Mouse (Mus musculus) left cerebral cortex, postnatal 36 days (tissue): Measurements from ENCODE around the gene Thap4. TPM values are rescaled to one million over a fixed set of nuclear protein-coding genes. Genes with fewer than 3 reads are reported as not detected.

Experiments used
- DNase-seq, 2 experiments: peaks; one replicate each; pipeline ENCODE4 v3.0.0; 2021 to 2022; ENCODE audit warnings: low spot score in 2 of 2, mixed read lengths in 1 of 2
- intact Hi-C: fragments of 180-260 bp; cut with DNase I; formaldehyde crosslinking; loops from one replicate; pipeline ENCODE4 v1.15.1; 2025
- total RNA-seq, 2 experiments: library from RNA; stranded (reverse); gene quantifications; 2 replicates each; pipeline ENCODE4 v1.2.3; 2021

The Thap4 gene
- total RNA-seq, 2 experiments from 2014 or later: 36.0 to 39.0 TPM

GRCm38 (mm10) chr1:93751290-93751689, 3.4 kb downstream of the Thap4 start, which contains the start of gene Atg4b:
TSS of gene Atg4b (plus strand) at chr1:93751500.
- DNase-seq: no peak
- intact Hi-C loops: no loop called here

- intact Hi-C loops: no loop called here
- DNase-seq: no peak
Observed at GRCm38 (mm10) chr1:93748539-93748938, 6.1 kb downstream of the Thap4 start.

DNA sequence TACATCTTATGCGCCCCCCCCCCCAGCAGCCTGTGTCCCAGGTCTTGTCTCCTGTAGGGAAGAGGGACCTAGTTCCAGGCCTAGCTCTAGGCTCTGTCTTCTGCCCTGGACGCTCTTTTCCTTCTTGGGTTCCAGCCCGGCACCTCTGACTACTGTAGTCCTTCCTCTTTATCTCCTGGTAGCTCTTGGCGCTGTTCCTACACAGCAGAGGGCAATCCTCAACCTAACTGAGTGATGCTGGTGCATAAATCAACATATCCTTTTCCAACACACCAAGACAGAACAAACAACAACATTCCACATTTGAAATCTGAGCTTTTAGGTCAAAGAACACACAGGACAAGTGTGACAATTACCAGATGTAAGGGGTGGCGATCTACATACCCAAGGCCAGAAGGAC, 8.5 kb downstream of the Thap4 start:
- intact Hi-C loops: no loop called here
- no peak for DNase-seq

DNA sequence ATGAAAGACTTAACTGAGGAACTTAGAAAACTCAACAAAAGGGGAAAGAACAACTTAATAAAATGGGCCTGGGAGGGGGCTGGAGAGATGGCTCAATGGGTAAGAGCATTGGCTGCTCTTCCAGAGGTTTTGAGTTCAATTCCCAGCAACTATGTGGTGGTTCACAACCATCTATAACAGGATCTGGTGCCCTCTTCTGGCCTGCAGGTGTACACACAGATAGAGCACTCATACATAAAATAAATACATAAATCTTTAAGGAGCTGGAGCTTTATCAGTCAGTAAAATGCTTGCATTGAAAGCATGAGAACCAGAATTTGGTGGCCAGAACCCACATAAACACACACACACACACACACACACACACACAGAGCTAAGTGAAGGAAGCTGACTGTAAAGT, 11.8 kb downstream of the Thap4 start:
- intact Hi-C loops: no loop called here
- no peak for DNase-seq

DNA sequence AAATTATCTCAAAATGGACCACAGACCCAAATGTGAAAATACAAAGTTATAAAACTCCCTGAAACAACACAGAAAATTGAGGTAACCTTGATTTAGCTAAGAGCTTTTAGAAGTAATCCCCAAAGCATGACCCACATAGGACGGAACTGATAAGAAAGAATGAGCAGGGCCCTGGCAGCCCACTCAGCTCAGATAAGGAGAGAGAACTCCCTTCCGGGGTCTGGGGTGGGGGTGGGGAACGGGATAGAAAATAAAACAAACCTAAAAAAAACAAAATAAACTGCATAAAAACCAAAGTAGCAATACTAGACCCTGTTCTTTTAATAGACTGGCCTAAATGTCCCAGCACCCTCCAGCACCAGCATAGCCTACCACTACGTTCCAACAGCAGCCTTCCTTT, 12.7 kb downstream of the Thap4 start:
- DNase-seq: no peak
- intact Hi-C loops: no loop called here

- intact Hi-C loops: no loop called here
- DNase-seq: no peak
Observed at GRCm38 (mm10) chr1:93740671-93741070, 14.0 kb downstream of the Thap4 start.

DNA sequence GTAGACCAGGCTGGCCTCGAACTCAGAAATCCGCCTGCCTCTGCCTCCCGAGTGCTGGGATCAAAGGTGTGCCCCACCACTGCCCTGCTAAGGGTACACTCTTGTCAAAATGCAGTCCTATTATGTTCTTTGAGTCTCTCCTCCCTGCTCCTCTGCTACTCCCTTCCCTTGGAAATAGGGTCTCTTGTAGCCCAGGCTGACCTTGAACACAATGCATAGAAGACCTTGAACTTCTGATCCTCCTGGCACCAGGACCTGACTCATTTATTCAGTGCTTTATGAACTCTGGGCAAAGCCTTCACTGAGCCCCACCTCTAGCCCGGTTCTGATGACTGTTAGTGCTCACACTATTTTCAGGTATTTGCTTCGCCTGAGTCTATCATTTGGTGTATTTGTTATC, 17.0 kb downstream of the Thap4 start:
- intact Hi-C loops: loop anchor here (10.0 kb wide), 1 partner anchor 223 kb away; the partner anchor contains the start of gene Farp2
- no peak for DNase-seq

DNA sequence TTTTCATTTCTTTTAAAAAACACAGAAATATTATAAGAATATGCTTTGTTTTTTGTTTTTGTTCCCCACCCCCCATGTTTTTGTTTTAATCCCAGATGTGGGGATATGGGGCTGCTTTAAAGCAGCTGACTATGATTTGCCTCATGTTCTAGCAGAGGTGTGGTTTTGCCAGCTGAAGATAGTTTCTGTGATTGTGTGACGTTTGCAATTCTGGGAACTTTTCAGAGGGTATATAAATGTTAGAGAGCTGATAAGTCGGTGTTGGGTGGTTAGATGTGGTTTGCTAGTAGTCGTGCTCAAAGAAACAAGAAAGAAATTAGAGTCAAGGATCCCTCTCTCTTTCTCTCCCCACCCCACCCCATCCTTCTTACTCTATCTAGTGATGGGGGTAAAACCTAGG, 18.8 kb downstream of the Thap4 start:
- intact Hi-C loops: loop anchor here (10.0 kb wide), 1 partner anchor 221 kb away; the partner anchor contains the start of gene Farp2
- no peak for DNase-seq

DNA sequence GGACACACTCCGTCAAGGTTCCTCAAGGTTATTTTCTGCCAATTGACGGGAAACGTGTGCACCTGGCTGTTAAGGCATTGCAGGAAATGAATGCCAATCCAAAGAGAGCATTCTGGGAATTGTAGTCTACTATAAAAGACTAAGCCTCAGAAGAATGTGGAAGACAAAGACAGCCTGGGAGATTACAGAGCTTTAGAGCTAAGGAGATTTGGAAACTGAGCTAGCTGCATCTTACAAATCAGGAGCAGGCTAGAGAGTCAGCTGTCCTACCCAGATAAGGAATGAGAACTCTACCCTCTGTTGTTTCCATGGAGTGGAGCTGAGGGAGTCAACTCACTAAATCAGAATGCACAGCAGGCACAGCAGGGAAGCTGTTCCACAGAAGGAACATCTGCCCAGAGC, 22.8 kb downstream of the Thap4 start:
- DNase-seq: no peak
- intact Hi-C loops: loop anchor here (10.0 kb wide), 1 partner anchor 217 kb away; the partner anchor contains the start of gene Farp2

DNA sequence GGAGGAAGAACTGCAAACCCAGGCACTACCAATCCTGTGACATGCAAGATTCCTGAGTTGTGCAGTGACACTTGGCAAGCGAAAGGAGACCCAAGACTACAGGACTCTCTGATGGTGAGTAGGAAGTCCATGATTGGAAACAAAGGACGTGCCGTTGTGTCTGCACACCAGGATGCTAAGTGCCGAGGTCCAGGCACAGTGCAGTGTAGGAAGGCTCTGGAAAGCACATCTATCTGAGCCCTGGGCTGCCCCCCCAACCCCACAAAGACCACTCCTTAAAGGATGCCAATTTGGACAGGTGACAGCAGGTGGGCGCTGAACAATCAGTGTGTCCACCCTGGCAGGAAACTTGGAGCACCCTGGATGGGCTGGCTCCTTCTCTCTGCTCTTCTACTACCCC, 23.6 kb downstream of the Thap4 start:
- DNase-seq: no peak
- intact Hi-C loops: loop anchor here (10.0 kb wide), 1 partner anchor 216 kb away; the partner anchor contains the start of gene Farp2

GRCm38 (mm10) chr1:93726974-93727373, 27.7 kb downstream of the Thap4 start:
- peak in 1 of 2 experiments; percentile 35 for DNase-seq
- intact Hi-C loops: loop anchor here (2.0 to 10.0 kb wide), 2 partner anchors 58 to 92 kb away; no protein-coding TSS in a partner anchor

- DNase-seq: no peak
- intact Hi-C loops: loop anchor here (2.0 to 10.0 kb wide), 2 partner anchors 57 to 91 kb away; no protein-coding TSS in a partner anchor
Observed at GRCm38 (mm10) chr1:93726116-93726515, 28.5 kb downstream of the Thap4 start.

- DNase-seq: no peak
- intact Hi-C loops: loop anchor here (2.0 to 10.0 kb wide), 2 partner anchors 57 to 91 kb away; no protein-coding TSS in a partner anchor
Observed at GRCm38 (mm10) chr1:93725665-93726064, 29.0 kb downstream of the Thap4 start.

GRCm38 (mm10) chr1:93724623-93725022, 30.0 kb downstream of the Thap4 start:
- intact Hi-C loops: loop anchor here (10.0 kb wide), 1 partner anchor 90 kb away; no protein-coding TSS in a partner anchor
- DNase-seq: no peak

DNA sequence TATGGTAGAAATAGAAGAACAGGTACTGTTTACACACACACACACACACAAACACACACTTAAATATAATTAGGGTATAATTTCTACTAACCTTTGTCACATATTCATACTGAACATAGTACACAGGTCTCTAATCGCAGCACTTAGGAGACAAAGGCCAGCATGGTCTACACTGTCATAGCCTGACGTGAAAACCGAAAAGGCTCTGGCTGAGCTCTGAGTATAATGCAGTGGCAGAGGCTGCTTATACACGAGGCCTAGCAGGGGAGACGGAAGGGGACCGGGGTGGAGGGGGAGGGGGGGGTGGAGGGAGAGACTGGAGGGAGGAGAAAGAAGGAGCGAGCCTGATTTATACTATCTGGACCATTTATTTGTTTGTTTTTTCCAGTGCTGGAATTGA, 33.1 kb downstream of the Thap4 start:
- intact Hi-C loops: loop anchor here (10.0 kb wide), 1 partner anchor 87 kb away; no protein-coding TSS in a partner anchor
- DNase-seq: no peak

GRCm38 (mm10) chr1:93716166-93716565, 38.5 kb downstream of the Thap4 start:
- intact Hi-C loops: no loop called here
- DNase-seq: no peak

DNA sequence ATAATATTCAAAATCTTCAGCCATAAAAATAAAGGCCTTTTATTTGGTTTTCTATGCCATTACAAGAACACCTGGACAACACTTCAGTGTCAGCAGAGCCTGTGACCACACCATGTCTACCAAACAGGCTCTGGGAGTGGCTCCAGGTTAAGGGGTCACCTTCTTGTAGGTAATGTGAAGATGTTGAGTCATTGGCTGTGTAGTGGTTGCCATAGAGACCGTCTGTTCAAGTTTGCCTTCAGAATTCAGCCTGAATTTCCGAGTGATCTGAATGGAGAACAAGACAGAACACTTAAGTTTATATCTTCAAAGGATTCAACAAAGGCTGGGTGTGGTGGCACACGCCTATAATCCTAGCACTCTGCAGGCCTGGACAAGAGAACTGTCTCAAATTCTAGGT, 49.3 kb downstream of the Thap4 start:
- no peak for DNase-seq
- intact Hi-C loops: no loop called here

DNA sequence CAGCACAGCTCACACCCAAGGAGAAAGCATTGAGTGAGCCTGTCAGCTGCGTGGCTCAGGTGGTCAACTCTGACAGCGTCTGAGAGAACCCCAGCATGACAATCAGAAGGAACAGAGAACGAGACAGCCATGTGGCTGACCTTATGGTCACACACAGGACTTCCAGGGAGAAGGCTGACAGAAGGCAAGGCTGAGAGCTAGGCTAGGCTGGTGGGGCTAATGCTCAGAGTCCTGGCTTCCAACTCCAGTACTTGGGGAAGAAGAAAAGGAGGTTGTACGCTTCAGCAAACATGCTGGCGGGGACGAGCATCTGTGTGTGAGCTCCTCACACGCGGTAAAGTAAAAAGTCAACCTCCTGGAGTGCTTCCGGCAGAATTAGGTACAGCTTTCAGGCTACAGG, 50.3 kb downstream of the Thap4 start:
- DNase-seq: no peak
- intact Hi-C loops: no loop called here

GRCm38 (mm10) chr1:93703472-93704048, 51.1 kb downstream of the Thap4 start:
- no peak for DNase-seq
- intact Hi-C loops: no loop called here

DNA sequence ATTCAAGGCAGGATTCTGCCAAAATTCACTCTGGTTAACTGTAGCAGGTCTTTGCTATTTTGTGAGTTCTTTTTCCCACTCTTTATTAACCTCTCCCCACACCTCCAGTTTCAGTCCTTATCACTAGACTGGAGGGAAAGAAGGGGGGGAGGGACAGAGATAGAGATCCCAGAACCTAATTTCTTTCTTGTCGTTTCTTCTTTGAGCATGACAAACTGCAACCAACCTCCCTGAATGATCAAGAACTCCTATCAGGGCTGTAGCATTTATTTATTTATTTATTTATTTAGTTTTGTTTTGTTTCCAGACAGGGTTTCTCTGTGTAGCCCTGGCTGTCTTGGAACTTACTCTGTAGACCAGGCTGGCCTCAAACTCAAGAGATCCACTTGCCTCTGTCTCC, 52.6 kb downstream of the Thap4 start:
- no peak for DNase-seq
- intact Hi-C loops: no loop called here

GRCm38 (mm10) chr1:93699159-93699558, 55.5 kb downstream of the Thap4 start:
- peak; percentile 71 to 74 for DNase-seq

More at GRCm38 (mm10) chr1:93699159-93699558, 55.5 kb downstream of the Thap4 start:
- intact Hi-C loops: no loop called here
